In genomic region chr7:45796950-45797349, GRCm38 (mm10) we compare ENCODE assay signal across 11 mouse cellular contexts. TPM values are rescaled to one million over a fixed set of nuclear protein-coding genes. Genes with fewer than 3 reads are reported as not detected.
DNase-seq lines count a peak whose midpoint lies in the region; ATAC-seq and TF ChIP-seq lines count a peak whose summit lies in the region.
"Had no signal": no experiment of that assay in that cellular context is flagged by ENCODE, and none has a peak within 500 bp of the region (broad histone marks: within the 10 kb centered on the region; RNA-seq: fewer than 3 reads in every experiment).

No protein-coding gene starts in this region.

- H3K4me2 ChIP-seq in forebrain, embryonic 16.5 days (ENCODE audit: low read length), result no peak overlapping the region
- H3K4me2 ChIP-seq in forebrain, postnatal 0 days (ENCODE audit: low read depth), result 0 out of 2 replicates have a peak overlapping the region, but pooled peaks have one; percentile 41
- peak overlapping the region; percentile 78 for H3K4me2 ChIP-seq in liver, embryonic 14.5 days (ENCODE audit: low read depth)

- H3K4me3 ChIP-seq in forebrain, embryonic 10.5 days, result peak overlapping the region; percentile 56; the same call in 1 of the 2 replicates
- no peak overlapping the region for H3K4me3 ChIP-seq in forebrain, embryonic 16.5 days (replicated peaks; ENCODE audit: low read length)
- no peak overlapping the region for H3K4me3 ChIP-seq in G1E (ENCODE audit: low read depth, low read length)
- H3K4me3 ChIP-seq in forebrain, postnatal 0 days (ENCODE audit: low read depth, low read length), result no peak overlapping the region
- peak overlapping the region; percentile 8 to 17; a peak in 3 of 4 replicates for H3K4me3 ChIP-seq in liver, embryonic 14.5 days (ENCODE audit: insufficient read depth in 1 of 2, low read depth in 2 of 2, low read length in 2 of 2)

- 28% methylated on average over 6 of the region's 6 CpGs for WGBS in forebrain, embryonic 10.5 days
- 43% methylated on average over 6 of the region's 6 CpGs for WGBS in forebrain, embryonic 16.5 days
- 42% methylated on average over 6 of the region's 6 CpGs for WGBS in forebrain, postnatal 0 days
- 22% methylated on average over 6 of the region's 6 CpGs for WGBS in liver, embryonic 14.5 days (ENCODE audit: insufficient replicate concordance)

- H3K4me1 ChIP-seq in forebrain, embryonic 10.5 days, result peaks cover 43% of the 10 kb centered on the region
- H3K4me1 ChIP-seq in forebrain, embryonic 16.5 days (replicated peaks; ENCODE audit: control insufficient read depth, insufficient read depth, low read length), result peaks cover 18% of the 10 kb centered on the region
- peaks cover 30% of the 10 kb centered on the region for H3K4me1 ChIP-seq in G1E (ENCODE audit: insufficient read depth, low read depth, low read length)
- H3K4me1 ChIP-seq in forebrain, postnatal 0 days (ENCODE audit: insufficient read depth), result 0 out of 2 replicates have a peak, but pooled peaks cover 2% of the 10 kb centered on the region
- H3K4me1 ChIP-seq in liver, embryonic 14.5 days (replicated peaks; ENCODE audit: control insufficient read depth in 2 of 2, insufficient read depth in 2 of 2, low read length in 1 of 2), result peaks cover 16 to 32% of the 10 kb centered on the region in 2 experiments

- TF ChIP-seq CTCF in G1E (IDR thresholded peaks at IDR 0.05; ENCODE audit: low read depth, low read length), result no peak
- TF ChIP-seq CTCF in forebrain, postnatal 0 days (IDR thresholded peaks at IDR 0.05; ENCODE audit: low read depth), result no peak
- TF ChIP-seq CTCF in liver, embryonic 14.5 days (IDR thresholded peaks at IDR 0.05; ENCODE audit: low read depth), result no peak

- no peak for ATAC-seq in forebrain, embryonic 16.5 days
- peak; percentile 8; the same call in 1 of the 2 replicates for ATAC-seq in G1E (ENCODE audit: extremely low read depth, insufficient number of reproducible peaks, low FRiP score, poor library complexity, severe bottlenecking)
- no peak for ATAC-seq in forebrain, postnatal 0 days
- ATAC-seq in liver, embryonic 14.5 days (ENCODE audit: insufficient read depth), result peak; percentile 83
- no peak for ATAC-seq in megakaryocyte-erythroid progenitor cell, adult 5-6 weeks (replicated peaks; ENCODE audit: low FRiP score, low TSS enrichment, poor library complexity, severe bottlenecking)

- H3K27ac ChIP-seq in forebrain, embryonic 10.5 days, result no peak overlapping the region
- no peak overlapping the region for H3K27ac ChIP-seq in forebrain, embryonic 16.5 days (ENCODE audit: low read length)
- H3K27ac ChIP-seq in forebrain, postnatal 0 days (ENCODE audit: low read depth, low read length), result no peak overlapping the region
- no peak overlapping the region for H3K27ac ChIP-seq in liver, embryonic 14.5 days

- no peak for DNase-seq in forebrain, embryonic 10.5 days (ENCODE audit: extremely low spot score, low spot score)
- DNase-seq in G1E (ENCODE audit: low spot score), result no peak
- no peak for DNase-seq in forebrain, postnatal 0 days
- peak; percentile 75 to 88 (median 84) for DNase-seq in liver, embryonic 14.5 days (ENCODE audit: low read depth in 3 of 3, low spot score in 3 of 3)
- no peak for DNase-seq in embryo, embryonic 10 days (ENCODE audit: low spot score)
- DNase-seq in gastrocnemius, postnatal 25 days, result no peak
- DNase-seq: heart, postnatal 14 days had no signal

- no peaks in the 10 kb centered on the region for H3K9me3 ChIP-seq in forebrain, embryonic 10.5 days
- H3K9me3 ChIP-seq in forebrain, embryonic 16.5 days (ENCODE audit: control insufficient read depth, low read length), result no peaks in the 10 kb centered on the region
- no peaks in the 10 kb centered on the region for H3K9me3 ChIP-seq in G1E (replicated peaks)
- no peaks in the 10 kb centered on the region for H3K9me3 ChIP-seq in forebrain, postnatal 0 days (ENCODE audit: low read length)
- H3K9me3 ChIP-seq in liver, embryonic 14.5 days (ENCODE audit: control insufficient read depth, low read length), result no peaks in the 10 kb centered on the region
- H3K9me3 ChIP-seq: megakaryocyte, embryonic 14.5 days had no signal

- H3K27me3 ChIP-seq in forebrain, embryonic 10.5 days (ENCODE audit: poor library complexity, severe bottlenecking), result peaks cover 94% of the 10 kb centered on the region
- no peaks in the 10 kb centered on the region for H3K27me3 ChIP-seq in forebrain, embryonic 16.5 days (replicated peaks; ENCODE audit: control insufficient read depth, insufficient read depth, low read length)
- H3K27me3 ChIP-seq in G1E (ENCODE audit: insufficient read depth, low read length), result peaks cover 37% of the 10 kb centered on the region
- no peaks in the 10 kb centered on the region for H3K27me3 ChIP-seq in forebrain, postnatal 0 days (ENCODE audit: insufficient read depth, low read length)
- H3K27me3 ChIP-seq in liver, embryonic 14.5 days (ENCODE audit: control insufficient read depth, insufficient read depth, low read length), result peaks cover 29% of the 10 kb centered on the region

- TF ChIP-seq EP300 in liver, embryonic 14.5 days (IDR thresholded peaks at IDR 0.05; ENCODE audit: low read depth), result peak; percentile 72

- H3K36me3 ChIP-seq in forebrain, embryonic 10.5 days (replicated peaks), result peaks cover 66% of the 10 kb centered on the region
- H3K36me3 ChIP-seq in forebrain, embryonic 16.5 days (ENCODE audit: control insufficient read depth, insufficient read depth), result peaks cover 24% of the 10 kb centered on the region
- H3K36me3 ChIP-seq in G1E (replicated peaks), result no peaks in the 10 kb centered on the region
- peaks cover 69% of the 10 kb centered on the region for H3K36me3 ChIP-seq in forebrain, postnatal 0 days (ENCODE audit: insufficient read depth)
- H3K36me3 ChIP-seq in liver, embryonic 14.5 days (replicated peaks; ENCODE audit: control insufficient read depth, insufficient read depth, low read depth), result no peaks in the 10 kb centered on the region

- H3K9ac ChIP-seq in forebrain, embryonic 16.5 days (replicated peaks; ENCODE audit: low read depth, low read length), result no peak overlapping the region
- peak overlapping the region; percentile 14; the same call in 1 of the 2 replicates for H3K9ac ChIP-seq in forebrain, postnatal 0 days
- no peak overlapping the region; the same call in 1 of the 2 replicates for H3K9ac ChIP-seq in liver, embryonic 14.5 days (replicated peaks)

RNA-seq across cellular contexts. Expression of gene Sult2b1, which starts 12.5 kb away (rescaled TPM):
- 1.6 and 2.3 TPM in 2 replicates for polyA plus RNA-seq in forebrain, embryonic 10.5 days (2016; fragmentation: Nextera tagmentation; extraction: Ambion mirVana)
- 5.5 and 7.1 TPM in 2 replicates for polyA plus RNA-seq in forebrain, embryonic 16.5 days (2015; fragmentation: Nextera tagmentation; extraction: Ambion mirVana)
- total RNA-seq in G1E (2014; fragmentation: Nextera tagmentation), result not detected in 2 replicates
- 0.05 and 0.35 TPM in 2 replicates for total RNA-seq in G1E (2017)
- polyA plus RNA-seq in G1E (2012), result not detected in 2 replicates
- 6.5 and 8.9 TPM in 2 replicates for total RNA-seq in forebrain, postnatal 0 days (2014; rRNA removed)
- 9.6 and 10.0 TPM in 2 replicates for polyA plus RNA-seq in forebrain, postnatal 0 days (2015; fragmentation: Nextera tagmentation; extraction: Ambion mirVana)
- polyA plus RNA-seq in liver, embryonic 14.5 days (2012; rRNA removed), result 0.06 and 0.35 TPM in 2 replicates
- 0.15 and 0.43 TPM in 2 replicates for polyA plus RNA-seq in liver, embryonic 14.5 days (2014; fragmentation: Nextera tagmentation; extraction: Ambion mirVana)
- total RNA-seq in gastrocnemius, postnatal 25 days (2021), result not detected
- 0.84 TPM in 1 of 2 replicates, not detected in the other for total RNA-seq in megakaryocyte-erythroid progenitor cell, adult 5-6 weeks (2014; fragmentation: Nextera tagmentation)
- total RNA-seq in megakaryocyte-erythroid progenitor cell, adult 5-6 weeks (2017), result not detected in 2 replicates
- total RNA-seq: heart, postnatal 14 days had no signal

RNA-seq across cellular contexts. Expression of gene Lmtk3, which starts 13.4 kb away (rescaled TPM):
- 1.7 and 2.7 TPM in 2 replicates for polyA plus RNA-seq in forebrain, embryonic 10.5 days (2016; fragmentation: Nextera tagmentation; extraction: Ambion mirVana)
- polyA plus RNA-seq in forebrain, embryonic 16.5 days (2015; fragmentation: Nextera tagmentation; extraction: Ambion mirVana), result 18.9 and 26.4 TPM in 2 replicates
- total RNA-seq in G1E (2014; fragmentation: Nextera tagmentation) (1.1 TPM in 1 of 2 replicates, not detected in the other), G1E (2017) (not detected in 2 replicates)
- 0.03 TPM in 2 replicates for polyA plus RNA-seq in G1E (2012)
- 128 and 144 TPM in 2 replicates for total RNA-seq in forebrain, postnatal 0 days (2014; rRNA removed)
- polyA plus RNA-seq in forebrain, postnatal 0 days (2015; fragmentation: Nextera tagmentation; extraction: Ambion mirVana), result 8.9 and 12.5 TPM in 2 replicates
- 0.18 and 0.48 TPM in 2 replicates for polyA plus RNA-seq in liver, embryonic 14.5 days (2012; rRNA removed)
- not detected in 2 replicates for polyA plus RNA-seq in liver, embryonic 14.5 days (2014; fragmentation: Nextera tagmentation; extraction: Ambion mirVana)
- total RNA-seq in gastrocnemius, postnatal 25 days (2021), result under 1 TPM in 1 of 2 experiments, not detected in 1; 0.19 TPM
- total RNA-seq in megakaryocyte-erythroid progenitor cell, adult 5-6 weeks (2014; fragmentation: Nextera tagmentation), result not detected in 2 replicates
- total RNA-seq in megakaryocyte-erythroid progenitor cell, adult 5-6 weeks (2017), result not detected in 2 replicates
- total RNA-seq: common myeloid progenitor, adult 5-6 weeks had no signal

RNA-seq across cellular contexts. Expression of gene Cyth2, which starts 17.4 kb away (rescaled TPM):
- polyA plus RNA-seq in forebrain, embryonic 10.5 days (2016; fragmentation: Nextera tagmentation; extraction: Ambion mirVana), result 132 and 136 TPM in 2 replicates
- 327 and 379 TPM in 2 replicates for polyA plus RNA-seq in forebrain, embryonic 16.5 days (2015; fragmentation: Nextera tagmentation; extraction: Ambion mirVana)
- 14.5 and 18.5 TPM in 2 replicates for total RNA-seq in G1E (2014; fragmentation: Nextera tagmentation)
- total RNA-seq in G1E (2017), result 40.9 and 47.6 TPM in 2 replicates
- 85.5 and 121 TPM in 2 replicates for polyA plus RNA-seq in G1E (2012)
- 253 and 270 TPM in 2 replicates for total RNA-seq in forebrain, postnatal 0 days (2014; rRNA removed)
- 282 and 317 TPM in 2 replicates for polyA plus RNA-seq in forebrain, postnatal 0 days (2015; fragmentation: Nextera tagmentation; extraction: Ambion mirVana)
- polyA plus RNA-seq in liver, embryonic 14.5 days (2012; rRNA removed), result 14.5 and 19.4 TPM in 2 replicates
- polyA plus RNA-seq in liver, embryonic 14.5 days (2014; fragmentation: Nextera tagmentation; extraction: Ambion mirVana), result 23.0 and 26.5 TPM in 2 replicates
- 10 to 100 TPM; 28.2 to 33.8 TPM for total RNA-seq in gastrocnemius, postnatal 25 days (2021)
- total RNA-seq in megakaryocyte-erythroid progenitor cell, adult 5-6 weeks (2014; fragmentation: Nextera tagmentation), result 27.2 and 30.8 TPM in 2 replicates
- total RNA-seq in megakaryocyte-erythroid progenitor cell, adult 5-6 weeks (2017), result 36.9 and 38.0 TPM in 2 replicates

RNA-seq across cellular contexts. Expression of gene Kcnj14, which starts 27.6 kb away (rescaled TPM):
- 0.76 and 0.78 TPM in 2 replicates for polyA plus RNA-seq in forebrain, embryonic 10.5 days (2016; fragmentation: Nextera tagmentation; extraction: Ambion mirVana)
- polyA plus RNA-seq in forebrain, embryonic 16.5 days (2015; fragmentation: Nextera tagmentation; extraction: Ambion mirVana), result 0.85 and 1.1 TPM in 2 replicates
- total RNA-seq in G1E (2014; fragmentation: Nextera tagmentation) (0.30 TPM in 1 of 2 replicates, not detected in the other), G1E (2017) (0.23 and 0.33 TPM in 2 replicates)
- polyA plus RNA-seq in G1E (2012), result 0.39 and 0.57 TPM in 2 replicates
- 0.54 and 1.00 TPM in 2 replicates for total RNA-seq in forebrain, postnatal 0 days (2014; rRNA removed)
- polyA plus RNA-seq in forebrain, postnatal 0 days (2015; fragmentation: Nextera tagmentation; extraction: Ambion mirVana), result 0.48 and 1.1 TPM in 2 replicates
- polyA plus RNA-seq in liver, embryonic 14.5 days (2012; rRNA removed), result 0.06 and 0.11 TPM in 2 replicates
- 0.06 and 0.19 TPM in 2 replicates for polyA plus RNA-seq in liver, embryonic 14.5 days (2014; fragmentation: Nextera tagmentation; extraction: Ambion mirVana)
- total RNA-seq in gastrocnemius, postnatal 25 days (2021), result under 1 TPM; 0.19 to 0.20 TPM
- not detected in 2 replicates for total RNA-seq in megakaryocyte-erythroid progenitor cell, adult 5-6 weeks (2014; fragmentation: Nextera tagmentation)
- total RNA-seq in megakaryocyte-erythroid progenitor cell, adult 5-6 weeks (2017), result not detected in 2 replicates
- total RNA-seq: common myeloid progenitor, adult 5-6 weeks had no signal

RNA-seq across cellular contexts. Expression of gene Grwd1, which starts 33.8 kb away (rescaled TPM):
- 132 and 137 TPM in 2 replicates for polyA plus RNA-seq in forebrain, embryonic 10.5 days (2016; fragmentation: Nextera tagmentation; extraction: Ambion mirVana)
- polyA plus RNA-seq in forebrain, embryonic 16.5 days (2015; fragmentation: Nextera tagmentation; extraction: Ambion mirVana), result 45.3 and 46.1 TPM in 2 replicates
- total RNA-seq in G1E (2014; fragmentation: Nextera tagmentation) (10.2 and 16.9 TPM in 2 replicates), G1E (2017) (20.6 and 21.9 TPM in 2 replicates)
- polyA plus RNA-seq in G1E (2012), result 62.9 and 72.8 TPM in 2 replicates
- total RNA-seq in forebrain, postnatal 0 days (2014; rRNA removed), result 39.3 and 41.8 TPM in 2 replicates
- polyA plus RNA-seq in forebrain, postnatal 0 days (2015; fragmentation: Nextera tagmentation; extraction: Ambion mirVana), result 55.9 and 60.7 TPM in 2 replicates
- polyA plus RNA-seq in liver, embryonic 14.5 days (2012; rRNA removed), result 11.2 and 12.8 TPM in 2 replicates
- polyA plus RNA-seq in liver, embryonic 14.5 days (2014; fragmentation: Nextera tagmentation; extraction: Ambion mirVana), result 23.0 and 23.7 TPM in 2 replicates
- 10 to 100 TPM; 13.5 to 14.5 TPM for total RNA-seq in gastrocnemius, postnatal 25 days (2021)
- total RNA-seq in megakaryocyte-erythroid progenitor cell, adult 5-6 weeks (2014; fragmentation: Nextera tagmentation), result 45.7 and 67.7 TPM in 2 replicates
- 22.1 and 39.4 TPM in 2 replicates for total RNA-seq in megakaryocyte-erythroid progenitor cell, adult 5-6 weeks (2017)

Comparison
In these comparisons a context has a peak if more than half of its experiments do, and no peak if none do; other contexts are left out.
1. H3K4me3 ChIP-seq: peak in forebrain, embryonic 10.5 days (single experiment) and liver, embryonic 14.5 days (2 of 2); none in forebrain, embryonic 16.5 days (single experiment), G1E (single experiment) and forebrain, postnatal 0 days (single experiment).
2. DNase-seq: peak in liver, embryonic 14.5 days (3 of 3); none in forebrain, embryonic 10.5 days (single experiment), G1E (single experiment), forebrain, postnatal 0 days (single experiment), embryo, embryonic 10 days (single experiment) and gastrocnemius, postnatal 25 days (single experiment).
3. ATAC-seq: peak in G1E (single experiment) and liver, embryonic 14.5 days (single experiment); none in forebrain, embryonic 16.5 days (single experiment), forebrain, postnatal 0 days (single experiment) and megakaryocyte-erythroid progenitor cell, adult 5-6 weeks (single experiment).